Mouse (Mus musculus) lung, postnatal 25 days (tissue): Measurements from ENCODE around the gene Ptpn14.
A peak's percentile ranks its signal among the peaks of the same experiment; 100 is the strongest.

ENCODE experiments used
- DNase-seq: peaks from one replicate; pipeline ENCODE4 v3.0.0; 2022; ENCODE audit warnings: low spot score

The Ptpn14 gene

GRCm38 (mm10) chr1:189910685-189911345 is 182.7 kb downstream of the Ptpn14 start:
- peak; percentile 67 for DNase-seq

GRCm38 (mm10) chr1:189913093-189913760 is 185.2 kb downstream of the Ptpn14 start:
- no peak for DNase-seq

GRCm38 (mm10) chr1:189916422-189917125 is 188.5 kb downstream of the Ptpn14 start:
- DNase-seq: no peak

- DNase-seq: no peak
Observed at GRCm38 (mm10) chr1:189917126-189917500, 189.0 kb downstream of the Ptpn14 start.

- DNase-seq: no peak
Observed at GRCm38 (mm10) chr1:189919756-189920155, 191.7 kb downstream of the Ptpn14 start.

GRCm38 (mm10) chr1:189920701-189921567 is 192.9 kb downstream of the Ptpn14 start:
- no peak for DNase-seq

- no peak for DNase-seq
Observed at GRCm38 (mm10) chr1:189921568-189921817, 193.4 kb downstream of the Ptpn14 start.

- peak; percentile 61 for DNase-seq
Observed at GRCm38 (mm10) chr1:189921818-189922592, 193.9 kb downstream of the Ptpn14 start, which contains the start of gene Smyd2. Gene Smyd2, minus strand, starts transcription at chr1:189922363.

- DNase-seq: no peak
Observed at GRCm38 (mm10) chr1:189922721-189923120, 194.7 kb downstream of the Ptpn14 start.

- no peak for DNase-seq
Observed at GRCm38 (mm10) chr1:189923157-189923556, 195.1 kb downstream of the Ptpn14 start.

GRCm38 (mm10) chr1:189923871-189924568 is 196.0 kb downstream of the Ptpn14 start:
- DNase-seq: no peak

- no peak for DNase-seq
Observed at GRCm38 (mm10) chr1:189926279-189926678, 198.2 kb downstream of the Ptpn14 start.
